Mouse (Mus musculus) lung, embryonic 16.5 days (tissue): ENCODE data around the gene Ip6k2. TPM values are rescaled to one million over a fixed set of nuclear protein-coding genes. Genes with fewer than 3 reads are reported as not detected.

Experiments used
- ATAC-seq: fragments of 200-750 bp; cut with Nextera tagmentation; 2 replicates; pipeline ENCODE4 v1.8.0; 2017; ENCODE audit warnings: low read depth, mild to moderate bottlenecking, moderate library complexity
- H3K27ac ChIP-seq: fragments of 300-500 bp; sonication (generic); 2 replicates; pipeline ENCODE4 v1.5.1; 2014; ENCODE audit warnings: mild to moderate bottlenecking, control low read depth, low read length
- H3K27me3 ChIP-seq: fragments of 300-500 bp; sonication (generic); 2 replicates; pipeline ENCODE4 v1.6.1; 2014; ENCODE audit warnings: low read depth, low read length, mixed read lengths; ENCODE audit not compliant: control insufficient read depth, insufficient read depth
- H3K36me3 ChIP-seq: fragments of 300-500 bp; sonication (generic); 2 replicates; pipeline ENCODE4 v1.6.1; 2014; ENCODE audit warnings: low read length; ENCODE audit not compliant: control insufficient read depth, insufficient read depth
- H3K4me1 ChIP-seq: fragments of 300-500 bp; sonication (generic); replicated peaks from 2 replicates; pipeline ENCODE4 v1.6.1; 2014; ENCODE audit warnings: low read length, mixed read lengths; ENCODE audit not compliant: control insufficient read depth, insufficient read depth
- H3K4me2 ChIP-seq: fragments of 300-500 bp; sonication (generic); 2 replicates; pipeline ENCODE4 v1.6.1; 2014; ENCODE audit warnings: low read depth, low read length, control low read depth
- H3K4me3 ChIP-seq: fragments of 300-500 bp; sonication (generic); 2 replicates; pipeline ENCODE4 v1.5.1; 2014; ENCODE audit warnings: mild to moderate bottlenecking, low read length, control low read depth
- H3K9ac ChIP-seq: fragments of 300-500 bp; sonication (generic); 2 replicates; pipeline ENCODE4 v1.6.1; 2014; ENCODE audit warnings: low read length, control low read depth
- H3K9me3 ChIP-seq: fragments of 300-500 bp; sonication (generic); 2 replicates; pipeline ENCODE4 v1.6.1; 2016; ENCODE audit warnings: low read length; ENCODE audit not compliant: control insufficient read depth
- WGBS: fragments of 180-500 bp; shearing (Covaris S2); extraction: QIAGEN DNeasy Blood & Tissue Kit; methylation state at CpG from one replicate; pipeline ENCODE4 v1.1.7; 2014; 5-methylcytosine and 5-hydroxymethylcytosine counted together
- polyA plus RNA-seq: library from polyadenylated mRNA; unstranded; fragments of >200 nt; fragmentation: Nextera tagmentation; extraction: Ambion mirVana; gene quantifications from 2 replicates; pipeline ENCODE4 v1.2.1, GENCODE M21; 2015

The Ip6k2 gene
- polyA plus RNA-seq, 1 experiment from 2014 or later: 68.1 TPM

DNA sequence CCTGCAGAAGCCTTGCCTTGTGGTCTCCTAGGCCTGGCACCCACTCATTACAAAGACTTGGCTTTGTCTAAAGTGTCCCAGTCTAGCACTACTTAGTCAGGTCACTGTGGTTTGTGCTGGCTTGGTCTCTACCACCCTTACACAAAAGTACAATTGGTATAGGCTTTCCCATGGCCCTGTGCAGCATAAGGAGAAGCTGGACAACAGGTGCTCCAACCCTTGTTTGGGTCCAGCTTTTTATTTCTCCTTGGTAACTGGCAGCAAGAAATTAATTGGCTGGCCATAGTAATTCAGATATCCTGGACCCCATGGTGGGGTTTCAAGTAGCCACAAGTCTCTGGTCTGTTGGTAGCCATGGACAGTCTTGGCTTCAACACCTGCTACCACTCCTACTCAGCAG, 22.8 kb downstream of the Ip6k2 start:
- no peak for ATAC-seq
- H3K27ac ChIP-seq: no peak overlapping the region
- H3K9me3 ChIP-seq: no peaks in the 10 kb centered on the region
- peaks cover 11% of the 10 kb centered on the region for H3K4me1 ChIP-seq
- H3K4me3 ChIP-seq: no peak overlapping the region
- no peak overlapping the region for H3K9ac ChIP-seq
- no peaks in the 10 kb centered on the region for H3K27me3 ChIP-seq
- H3K36me3 ChIP-seq: peaks cover 34% of the 10 kb centered on the region
- no peak overlapping the region for H3K4me2 ChIP-seq

DNA sequence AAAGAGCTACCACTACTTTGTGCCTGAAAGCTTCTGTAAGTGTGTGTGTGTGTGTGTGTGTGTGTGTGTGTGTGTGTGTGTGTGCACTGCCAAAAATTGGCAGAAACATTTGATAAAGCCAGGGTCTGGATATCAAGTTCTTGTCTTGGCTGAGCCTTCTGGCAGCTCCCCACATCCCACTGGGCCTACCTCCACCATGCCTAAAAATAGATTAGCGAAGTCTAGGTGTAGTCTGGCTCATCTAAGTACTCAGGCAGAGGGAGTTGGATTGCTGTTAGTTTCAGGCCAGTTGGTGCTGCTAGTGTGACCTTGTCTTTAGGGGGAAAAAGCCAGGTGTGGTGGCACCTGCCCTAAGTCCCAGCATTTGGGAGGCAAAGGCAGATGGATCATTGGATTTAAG, 23.2 kb downstream of the Ip6k2 start:
- Histone ChIP-seq H3K9ac (no peak overlapping the region), H3K4me2 (no peak overlapping the region), H3K27me3 (no peaks in the 10 kb centered on the region), H3K4me3 (no peak overlapping the region), H3K27ac (no peak overlapping the region), H3K36me3 (peaks cover 30% of the 10 kb centered on the region), H3K9me3 (no peaks in the 10 kb centered on the region), H3K4me1 (peaks cover 11% of the 10 kb centered on the region)
- ATAC-seq: no peak
- WGBS: 76% methylated on average over 1 of the region's 1 CpGs

GRCm38 (mm10) chr9:108807674-108808073, 24.1 kb downstream of the Ip6k2 start:
- peaks cover 24% of the 10 kb centered on the region for H3K36me3 ChIP-seq
- no peak overlapping the region for H3K4me3 ChIP-seq
- no peak overlapping the region for H3K4me2 ChIP-seq
- no peak overlapping the region for H3K27ac ChIP-seq
- H3K4me1 ChIP-seq: peaks cover 11% of the 10 kb centered on the region
- H3K9ac ChIP-seq: no peak overlapping the region; the same call in 1 of the 2 replicates
- no peaks in the 10 kb centered on the region for H3K9me3 ChIP-seq
- ATAC-seq: peak; percentile 15
- 67% methylated on average over 5 of the region's 5 CpGs for WGBS
- H3K27me3 ChIP-seq: no peaks in the 10 kb centered on the region

DNA sequence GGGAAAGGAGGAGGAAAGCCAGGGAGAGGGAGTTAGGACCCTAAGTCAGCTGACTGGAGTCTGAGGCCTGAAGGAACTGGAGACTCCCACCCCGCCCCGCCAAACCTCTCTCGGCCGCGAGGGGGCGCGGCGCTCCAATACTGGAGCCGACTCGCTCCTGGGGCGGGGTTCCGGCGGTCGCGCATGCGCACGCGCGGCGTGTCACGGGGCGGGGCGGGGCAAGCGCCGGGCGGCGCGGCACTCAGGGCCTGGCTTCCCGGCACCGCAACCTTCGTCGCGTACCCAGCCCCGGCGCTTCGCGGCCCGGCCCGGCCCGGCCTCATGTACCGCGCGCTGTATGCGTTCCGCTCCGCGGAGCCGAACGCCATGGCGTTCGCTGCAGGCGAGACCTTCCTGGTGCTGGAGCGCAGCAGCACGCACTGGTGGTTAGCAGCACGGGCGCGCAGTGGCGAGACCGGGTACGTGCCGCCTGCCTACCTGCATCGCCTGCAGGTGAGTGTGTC, 24.6 kb downstream of the Ip6k2 start, which contains the start of gene Nckipsd:
Gene Nckipsd (plus strand): TSS at position 206 of the 503 bp plus-strand sequence.
- WGBS: under 1% methylated on average over 51 of the region's 62 CpGs
- H3K27ac ChIP-seq: no peak within 1 kb of the TSS
- H3K4me3 ChIP-seq: peak within 1 kb of the TSS; percentile 82
- peaks cover 11% of the 10 kb centered on the region for H3K4me1 ChIP-seq
- H3K9ac ChIP-seq: peak within 1 kb of the TSS; percentile 87
- H3K27me3 ChIP-seq: no peaks in the 10 kb centered on the region
- peak within 1 kb of the TSS; percentile 87 for H3K4me2 ChIP-seq
- H3K9me3 ChIP-seq: no peaks in the 10 kb centered on the region
- peaks cover 22% of the 10 kb centered on the region for H3K36me3 ChIP-seq
- ATAC-seq: peak; percentile 92

- Histone ChIP-seq H3K27ac (no peak overlapping the region), H3K4me1 (peaks cover 11% of the 10 kb centered on the region), H3K9ac (peak overlapping the region; percentile 87; the same call in 1 of the 2 replicates), H3K4me3 (peak overlapping the region; percentile 82), H3K9me3 (no peaks in the 10 kb centered on the region), H3K4me2 (peak overlapping the region; percentile 87), H3K27me3 (no peaks in the 10 kb centered on the region), H3K36me3 (peaks cover 19% of the 10 kb centered on the region)
- 38% methylated on average over 5 of the region's 5 CpGs for whole genome bisulfite sequencing
- ATAC-seq: peak; percentile 27
Measured at GRCm38 (mm10) chr9:108809188-108809587, 25.6 kb downstream of the Ip6k2 start.

- no peak for ATAC-seq
Measured at GRCm38 (mm10) chr9:108809723-108810122, 26.1 kb downstream of the Ip6k2 start.

GRCm38 (mm10) chr9:108810516-108810915, 26.9 kb downstream of the Ip6k2 start:
- Histone ChIP-seq H3K9ac (no peak overlapping the region; the same call in 1 of the 2 replicates), H3K27me3 (no peaks in the 10 kb centered on the region), H3K36me3 (peaks cover 19% of the 10 kb centered on the region), H3K9me3 (no peaks in the 10 kb centered on the region), H3K4me1 (peaks cover 11% of the 10 kb centered on the region), H3K4me3 (no peak overlapping the region), H3K27ac (no peak overlapping the region), H3K4me2 (no peak overlapping the region)
- 88% methylated on average over 5 of the region's 5 CpGs for WGBS
- ATAC-seq: no peak

More at GRCm38 (mm10) chr9:108809723-108810122, 26.1 kb downstream of the Ip6k2 start:
- Histone ChIP-seq H3K36me3 (peaks cover 16% of the 10 kb centered on the region), H3K27me3 (no peaks in the 10 kb centered on the region), H3K4me3 (no peak overlapping the region), H3K9ac (peak overlapping the region; percentile 12; the same call in 1 of the 2 replicates), H3K9me3 (no peaks in the 10 kb centered on the region), H3K4me2 (0 out of 2 replicates have a peak overlapping the region, but pooled peaks have one; percentile 87), H3K4me1 (peaks cover 11% of the 10 kb centered on the region), H3K27ac (no peak overlapping the region)
- 51% methylated on average over 6 of the region's 6 CpGs for WGBS

DNA sequence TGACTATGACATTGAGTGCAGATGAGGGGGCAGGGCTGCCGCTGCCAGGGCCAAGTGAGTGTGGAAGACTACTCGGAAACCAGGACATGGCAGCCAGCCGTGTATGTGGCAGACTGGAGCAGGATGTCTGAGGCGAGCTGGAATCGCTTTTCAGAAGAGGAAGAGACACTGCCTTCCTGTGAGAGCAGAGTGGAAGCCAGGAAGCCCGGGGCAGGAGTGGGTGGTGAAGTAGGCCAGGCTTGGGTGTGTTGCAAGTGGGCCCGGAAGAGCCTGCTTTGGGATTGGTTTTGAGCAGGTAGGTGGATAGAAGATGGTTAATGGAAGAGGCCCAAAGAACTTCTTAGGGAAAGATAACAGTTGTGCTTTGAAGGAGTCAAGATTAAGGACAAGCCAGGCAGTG, 32.0 kb downstream of the Ip6k2 start:
- no peak overlapping the region for H3K27ac ChIP-seq
- H3K9me3 ChIP-seq: no peaks in the 10 kb centered on the region
- H3K4me3 ChIP-seq: no peak overlapping the region
- no peak for ATAC-seq
- H3K4me2 ChIP-seq: no peak overlapping the region
- H3K27me3 ChIP-seq: no peaks in the 10 kb centered on the region
- no peak overlapping the region for H3K9ac ChIP-seq
- WGBS: 75% methylated on average over 7 of the region's 7 CpGs
- H3K4me1 ChIP-seq: no peaks in the 10 kb centered on the region
- H3K36me3 ChIP-seq: peaks cover 11% of the 10 kb centered on the region; the same call in 1 of the 2 replicates

DNA sequence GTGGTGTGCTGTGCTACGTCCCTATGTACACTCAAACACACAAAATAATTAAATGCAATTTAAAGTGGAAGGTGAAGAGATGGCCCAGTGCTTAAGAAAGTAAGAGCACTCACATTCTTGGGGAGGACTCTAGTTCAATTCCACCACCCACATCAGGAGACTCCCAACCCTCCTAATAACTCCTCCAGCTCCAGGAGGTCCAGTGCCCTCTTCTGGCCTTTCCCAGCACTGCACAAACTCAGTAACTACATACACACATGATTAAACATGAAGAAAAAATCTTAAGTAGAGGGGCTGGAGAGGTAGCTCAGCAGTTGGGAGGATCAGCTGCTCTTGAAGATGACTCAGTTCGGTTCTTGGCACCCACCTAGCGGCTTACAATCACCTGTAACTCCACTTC, 35.9 kb downstream of the Ip6k2 start:
- WGBS: 41% methylated on average over 3 of the region's 3 CpGs
- no peak for ATAC-seq

More for the DNA sequence above, 35.9 kb downstream of the Ip6k2 start:
- no peak overlapping the region for H3K4me2 ChIP-seq
- no peaks in the 10 kb centered on the region for H3K4me1 ChIP-seq
- H3K27me3 ChIP-seq: peaks cover 17% of the 10 kb centered on the region
- H3K36me3 ChIP-seq: peaks cover 11% of the 10 kb centered on the region; the same call in 1 of the 2 replicates
- no peak overlapping the region for H3K4me3 ChIP-seq
- H3K27ac ChIP-seq: no peak overlapping the region
- H3K9ac ChIP-seq: no peak overlapping the region
- no peaks in the 10 kb centered on the region for H3K9me3 ChIP-seq
